ENCODE assay signal across 16 mouse cellular contexts in the genomic region with DNA sequence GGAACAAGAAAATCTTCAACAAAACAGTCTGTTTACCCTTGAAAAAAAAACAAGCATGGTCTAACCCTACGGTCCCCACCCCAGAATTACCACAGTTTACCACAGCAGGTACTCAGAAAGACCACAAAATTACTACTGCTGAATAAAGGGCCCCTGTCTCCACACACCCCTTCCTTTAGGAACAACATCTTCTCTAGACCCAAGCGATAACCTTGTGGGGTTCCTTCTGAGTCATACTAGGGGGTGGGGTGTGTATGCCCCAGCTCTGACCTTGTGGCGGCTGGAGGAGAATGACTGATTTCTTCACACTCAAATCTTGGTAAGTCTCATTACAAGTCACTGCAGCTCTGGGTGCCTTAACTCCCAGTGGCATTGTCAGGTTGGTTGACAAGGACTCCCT.
DNase-seq lines count a peak whose midpoint lies in the region; ATAC-seq and TF ChIP-seq lines count a peak whose summit lies in the region.
"Had no signal": no experiment of that assay in that cellular context is flagged by ENCODE, and none has a peak within 500 bp of the region (broad histone marks: within the 10 kb centered on the region; RNA-seq: fewer than 3 reads in every experiment).

No protein-coding gene starts in this region.

- 62% methylated on average over 3 of the region's 3 CpGs for WGBS in intestine, embryonic 15.5 days
- WGBS in stomach, postnatal 0 days = 46% methylated on average over 3 of the region's 3 CpGs

- H3K9me3 ChIP-seq in intestine, embryonic 15.5 days = no peaks in the 10 kb centered on the region
- H3K9me3 ChIP-seq in stomach, postnatal 0 days (ENCODE audit: control insufficient read depth, low read length) = no peaks in the 10 kb centered on the region
- H3K9me3 ChIP-seq: kidney, embryonic 15.5 days had no signal

- H3K9ac ChIP-seq in intestine, embryonic 15.5 days = no peak overlapping the region
- no peak overlapping the region; the same call in 1 of the 2 replicates for H3K9ac ChIP-seq in stomach, postnatal 0 days (ENCODE audit: low read length)
- H3K9ac ChIP-seq: kidney, embryonic 15.5 days; neural tube, embryonic 13.5 days had no signal

- no peak overlapping the region for H3K4me3 ChIP-seq in intestine, embryonic 15.5 days (replicated peaks)
- H3K4me3 ChIP-seq in stomach, postnatal 0 days (ENCODE audit: low read depth, low read length) = no peak overlapping the region
- H3K4me3 ChIP-seq: kidney, embryonic 15.5 days; neural tube, embryonic 13.5 days had no signal

- TF ChIP-seq CTCF in stomach, postnatal 0 days (IDR thresholded peaks at IDR 0.05; ENCODE audit: low read depth) = no peak

- peak; percentile 96 for ATAC-seq in activated CD4-positive, CD25-positive, alpha-beta regulatory T cell, adult 4 months
- peak; percentile 26; the same call in 1 of the 2 replicates for ATAC-seq in intestine, embryonic 15.5 days
- ATAC-seq in stomach, postnatal 0 days (ENCODE audit: low FRiP score, low TSS enrichment) = peak; percentile 65
- ATAC-seq in erythroblast, adult 5-6 weeks (replicated peaks; ENCODE audit: low FRiP score, poor library complexity, severe bottlenecking) = no peak
- ATAC-seq: forebrain, embryonic 14.5 days had no signal

- no peaks in the 10 kb centered on the region for H3K27me3 ChIP-seq in intestine, embryonic 15.5 days (replicated peaks)
- no peaks in the 10 kb centered on the region for H3K27me3 ChIP-seq in stomach, postnatal 0 days (ENCODE audit: control insufficient read depth, insufficient read depth, low read length)
- H3K27me3 ChIP-seq: kidney, embryonic 15.5 days; neural tube, embryonic 13.5 days had no signal

- H3K36me3 ChIP-seq in intestine, embryonic 15.5 days = no peaks in the 10 kb centered on the region
- no peaks in the 10 kb centered on the region for H3K36me3 ChIP-seq in stomach, postnatal 0 days (ENCODE audit: control insufficient read depth, insufficient read depth, low read length)
- H3K36me3 ChIP-seq: kidney, embryonic 15.5 days; neural tube, embryonic 13.5 days had no signal

- TF ChIP-seq EP300 in stomach, postnatal 0 days (optimal IDR thresholded peaks at IDR 0.05) = no peak

- no peak overlapping the region for H3K27ac ChIP-seq in intestine, embryonic 15.5 days
- H3K27ac ChIP-seq in stomach, postnatal 0 days (replicated peaks) = no peak overlapping the region
- H3K27ac ChIP-seq: kidney, embryonic 15.5 days; neural tube, embryonic 13.5 days had no signal

- H3K4me2 ChIP-seq in intestine, embryonic 15.5 days (replicated peaks) = no peak overlapping the region
- H3K4me2 ChIP-seq in stomach, postnatal 0 days (replicated peaks; ENCODE audit: low read depth) = no peak overlapping the region
- H3K4me2 ChIP-seq: kidney, embryonic 15.5 days; neural tube, embryonic 13.5 days had no signal

- peaks cover 21% of the 10 kb centered on the region; the same call in 1 of the 2 replicates for H3K4me1 ChIP-seq in intestine, embryonic 15.5 days (replicated peaks)
- no peaks in the 10 kb centered on the region; the same call in none of the 2 replicates for H3K4me1 ChIP-seq in stomach, postnatal 0 days (replicated peaks; ENCODE audit: control insufficient read depth, insufficient read depth)

- peak; percentile 37 for DNase-seq in ovary, postnatal 36 days (ENCODE audit: low spot score)
- DNase-seq in ovary, postnatal 10 days (ENCODE audit: low spot score) = no peak
- peak; percentile 52 for DNase-seq in stomach, postnatal 0 days (ENCODE audit: low spot score)
- DNase-seq in cerebellum, postnatal 36 days = no peak
- no peak for DNase-seq in kidney, adult 8-10 months
- DNase-seq: cerebellum, adult 9-10 months; heart, adult 18-20 months; heart, postnatal 36 days; layer of hippocampus, postnatal 36 days; lung, adult 2 months had no signal

Comparison
In these comparisons a context has a peak if more than half of its experiments do, and no peak if none do; other contexts are left out.
1. DNase-seq: peak in ovary, postnatal 36 days (single experiment) and stomach, postnatal 0 days (single experiment); none in ovary, postnatal 10 days (single experiment), cerebellum, postnatal 36 days (0 of 2) and kidney, adult 8-10 months (0 of 2).